Mouse (Mus musculus): ENCODE results near the gene Phkg2. TPM values are rescaled to one million over a fixed set of nuclear protein-coding genes. Genes with fewer than 3 reads are reported as not detected.

Phkg2 gene
- polyA plus RNA-seq (2012; rRNA removed): 79.5 and 91.4 TPM in 2 replicates

GRCm38 (mm10) chr7:127572895-127573471, at the start of gene Phkg2:
TSS of gene Phkg2 (plus strand) at chr7:127573340.
- Histone ChIP-seq H3K4me3 (ENCODE audit: extremely low read depth, insufficient read depth, insufficient read length) (peak within 1 kb of the TSS; percentile 77), H3K27ac (ENCODE audit: insufficient read depth, low read length) (peak within 1 kb of the TSS; percentile 79), H3K27me3 (ENCODE audit: control insufficient read depth, insufficient read depth, low read length) (no peaks in the 10 kb centered on the region), H3K36me3 (ENCODE audit: control insufficient read depth, insufficient read depth, low read length) (peaks cover 8% of the 10 kb centered on the region), H3K4me1 (ENCODE audit: control insufficient read depth, insufficient read depth, insufficient read length) (peaks cover 6% of the 10 kb centered on the region)
- TF ChIP-seq CTCF (IDR thresholded peaks at IDR 0.05; ENCODE audit: extremely low read depth, insufficient read depth, insufficient read length, insufficient replicate concordance) (no peak), POLR2A (IDR thresholded peaks at IDR 0.05; ENCODE audit: low read depth, low read length) (peak; percentile 91)
- under 1% methylated on average over 17 of the region's 17 CpGs for WGBS
- DNase-seq (ENCODE audit: low read depth in 1 of 2, low spot score in 2 of 2): peak; percentile 90 to 97

GRCm38 (mm10) chr7:127541671-127542070, 31.5 kb upstream of the Phkg2 start:
- WGBS: 89% methylated on average over 3 of the region's 3 CpGs
- Histone ChIP-seq H3K36me3 (ENCODE audit: control insufficient read depth, insufficient read depth, low read length) (peaks cover 68% of the 10 kb centered on the region), H3K27me3 (ENCODE audit: control insufficient read depth, insufficient read depth, low read length) (no peaks in the 10 kb centered on the region), H3K27ac (ENCODE audit: insufficient read depth, low read length) (no peak overlapping the region), H3K4me3 (ENCODE audit: extremely low read depth, insufficient read depth, insufficient read length) (no peak overlapping the region), H3K4me1 (ENCODE audit: control insufficient read depth, insufficient read depth, insufficient read length) (no peaks in the 10 kb centered on the region)
- no peak for TF ChIP-seq CTCF (IDR thresholded peaks at IDR 0.05; ENCODE audit: extremely low read depth, insufficient read depth, insufficient read length, insufficient replicate concordance)
- no peak for TF ChIP-seq POLR2A (IDR thresholded peaks at IDR 0.05; ENCODE audit: low read depth, low read length)
- no peak for DNase-seq (ENCODE audit: low read depth in 1 of 2, low spot score in 2 of 2)

GRCm38 (mm10) chr7:127549116-127549835, 23.9 kb upstream of the Phkg2 start:
- WGBS: 96% methylated on average over 15 of the region's 15 CpGs
- H3K4me1 ChIP-seq (ENCODE audit: control insufficient read depth, insufficient read depth, insufficient read length): no peaks in the 10 kb centered on the region
- no peak for DNase-seq (ENCODE audit: low read depth in 1 of 2, low spot score in 2 of 2)
- no peak overlapping the region for H3K4me3 ChIP-seq (ENCODE audit: extremely low read depth, insufficient read depth, insufficient read length)
- no peaks in the 10 kb centered on the region for H3K27me3 ChIP-seq (ENCODE audit: control insufficient read depth, insufficient read depth, low read length)
- no peak overlapping the region for H3K27ac ChIP-seq (ENCODE audit: insufficient read depth, low read length)
- TF ChIP-seq POLR2A (IDR thresholded peaks at IDR 0.05; ENCODE audit: low read depth, low read length) (no peak), CTCF (IDR thresholded peaks at IDR 0.05; ENCODE audit: extremely low read depth, insufficient read depth, insufficient read length, insufficient replicate concordance) (no peak)
- H3K36me3 ChIP-seq (ENCODE audit: control insufficient read depth, insufficient read depth, low read length): peaks cover 46% of the 10 kb centered on the region

- H3K4me3 ChIP-seq (ENCODE audit: extremely low read depth, insufficient read depth, insufficient read length): no peak overlapping the region
- H3K27ac ChIP-seq (ENCODE audit: insufficient read depth, low read length): no peak overlapping the region
- no peak for TF ChIP-seq CTCF (IDR thresholded peaks at IDR 0.05; ENCODE audit: extremely low read depth, insufficient read depth, insufficient read length, insufficient replicate concordance)
- no peak for TF ChIP-seq POLR2A (IDR thresholded peaks at IDR 0.05; ENCODE audit: low read depth, low read length)
- no peak for DNase-seq (ENCODE audit: low read depth in 1 of 2, low spot score in 2 of 2)
- H3K36me3 ChIP-seq (ENCODE audit: control insufficient read depth, insufficient read depth, low read length): peaks cover 48% of the 10 kb centered on the region
- H3K27me3 ChIP-seq (ENCODE audit: control insufficient read depth, insufficient read depth, low read length): no peaks in the 10 kb centered on the region
- H3K4me1 ChIP-seq (ENCODE audit: control insufficient read depth, insufficient read depth, insufficient read length): no peaks in the 10 kb centered on the region
- WGBS: 98% methylated on average over 8 of the region's 8 CpGs
Measured at GRCm38 (mm10) chr7:127551558-127551957, 21.6 kb upstream of the Phkg2 start.

- Histone ChIP-seq H3K36me3 (ENCODE audit: control insufficient read depth, insufficient read depth, low read length) (peaks cover 49% of the 10 kb centered on the region), H3K4me3 (ENCODE audit: extremely low read depth, insufficient read depth, insufficient read length) (no peak overlapping the region), H3K27ac (ENCODE audit: insufficient read depth, low read length) (no peak overlapping the region), H3K27me3 (ENCODE audit: control insufficient read depth, insufficient read depth, low read length) (no peaks in the 10 kb centered on the region), H3K4me1 (ENCODE audit: control insufficient read depth, insufficient read depth, insufficient read length) (no peaks in the 10 kb centered on the region)
- TF ChIP-seq POLR2A (IDR thresholded peaks at IDR 0.05; ENCODE audit: low read depth, low read length) (no peak), CTCF (IDR thresholded peaks at IDR 0.05; ENCODE audit: extremely low read depth, insufficient read depth, insufficient read length, insufficient replicate concordance) (no peak)
- no peak for DNase-seq (ENCODE audit: low read depth in 1 of 2, low spot score in 2 of 2)
- 99% methylated on average over 11 of the region's 11 CpGs for WGBS
Measured at GRCm38 (mm10) chr7:127560580-127560979, 12.6 kb upstream of the Phkg2 start.

GRCm38 (mm10) chr7:127561340-127561858, 11.7 kb upstream of the Phkg2 start, which contains the start of gene Tmem265:
TSS of gene Tmem265 (plus strand) at chr7:127561390.
- WGBS: 84% methylated on average over 5 of the region's 5 CpGs
- no peak within 1 kb of the TSS for H3K4me3 ChIP-seq (ENCODE audit: extremely low read depth, insufficient read depth, insufficient read length)
- H3K4me1 ChIP-seq (ENCODE audit: control insufficient read depth, insufficient read depth, insufficient read length): no peaks in the 10 kb centered on the region
- no peak within 1 kb of the TSS for H3K27ac ChIP-seq (ENCODE audit: insufficient read depth, low read length)
- H3K27me3 ChIP-seq (ENCODE audit: control insufficient read depth, insufficient read depth, low read length): no peaks in the 10 kb centered on the region
- no peak for DNase-seq (ENCODE audit: low read depth in 1 of 2, low spot score in 2 of 2)
- peaks cover 44% of the 10 kb centered on the region for H3K36me3 ChIP-seq (ENCODE audit: control insufficient read depth, insufficient read depth, low read length)
- TF ChIP-seq POLR2A (IDR thresholded peaks at IDR 0.05; ENCODE audit: low read depth, low read length) (no peak), CTCF (IDR thresholded peaks at IDR 0.05; ENCODE audit: extremely low read depth, insufficient read depth, insufficient read length, insufficient replicate concordance) (no peak)
